Mouse (Mus musculus) megakaryocyte, embryonic 14.5 days (primary cell): ENCODE results near the gene Ttc7. TPM values are rescaled to one million over a fixed set of nuclear protein-coding genes. Genes with fewer than 3 reads are reported as not detected.

Experiments used
- H3K27me3 ChIP-seq: replicated peaks from 2 replicates; pipeline ENCODE3; 2012; ENCODE audit warnings: inconsistent platforms
- H3K36me3 ChIP-seq: replicated peaks from 2 replicates; pipeline ENCODE3; 2012; ENCODE audit warnings: low read length, inconsistent platforms, mixed read lengths
- H3K4me1 ChIP-seq: 2 replicates; pipeline ENCODE4 v1.6.1; 2012; ENCODE audit warnings: inconsistent platforms
- H3K4me3 ChIP-seq: replicated peaks from 2 replicates; pipeline ENCODE3; 2012; ENCODE audit warnings: moderate library complexity, mild to moderate bottlenecking, inconsistent platforms
- H3K9me3 ChIP-seq: 2 replicates; pipeline ENCODE4 v1.6.1; 2012; ENCODE audit warnings: inconsistent platforms
- FLI1 ChIP-seq: IDR thresholded peaks from 2 replicates; pipeline ENCODE4 v1.6.1; 2012; ENCODE audit warnings: low read length, inconsistent platforms, mixed read lengths
- GATA1 ChIP-seq: IDR thresholded peaks from 3 replicates; pipeline ENCODE4 v1.6.1; 2012; ENCODE audit warnings: mixed read lengths, low read length, inconsistent platforms, borderline replicate concordance
- polyA plus RNA-seq: library from polyadenylated mRNA; stranded (reverse); fragments of >175 nt; gene quantifications from 2 replicates; pipeline ENCODE4 v1.2.3, GENCODE M21; 2012; ENCODE audit warnings: low replicate concordance; ENCODE audit not compliant: insufficient read depth

The Ttc7 gene
- polyA plus RNA-seq, 1 experiment = 14.1 TPM

- no peak overlapping the region for H3K4me3 ChIP-seq
- H3K4me1 ChIP-seq = peaks cover 58% of the 10 kb centered on the region
- no peaks in the 10 kb centered on the region for H3K27me3 ChIP-seq
- TF ChIP-seq FLI1 = no peak
- no peak for TF ChIP-seq GATA1
- H3K9me3 ChIP-seq = no peaks in the 10 kb centered on the region
- H3K36me3 ChIP-seq = peaks cover 79% of the 10 kb centered on the region
Observed at GRCm38 (mm10) chr17:87375941-87376511, 93.3 kb downstream of the Ttc7 start.

- no peaks in the 10 kb centered on the region for H3K27me3 ChIP-seq
- H3K36me3 ChIP-seq = peaks cover 76% of the 10 kb centered on the region
- no peaks in the 10 kb centered on the region for H3K9me3 ChIP-seq
- TF ChIP-seq GATA1 (no peak), FLI1 (no peak)
- H3K4me3 ChIP-seq = no peak overlapping the region
- peaks cover 62% of the 10 kb centered on the region for H3K4me1 ChIP-seq
Observed at GRCm38 (mm10) chr17:87376831-87377471, 94.3 kb downstream of the Ttc7 start.

GRCm38 (mm10) chr17:87377536-87377935 lies 94.8 kb downstream of the Ttc7 start:
- TF ChIP-seq FLI1 = no peak
- no peak for TF ChIP-seq GATA1
- Histone ChIP-seq H3K4me1 (peaks cover 64% of the 10 kb centered on the region), H3K9me3 (no peaks in the 10 kb centered on the region), H3K36me3 (peaks cover 74% of the 10 kb centered on the region), H3K27me3 (no peaks in the 10 kb centered on the region), H3K4me3 (no peak overlapping the region)

GRCm38 (mm10) chr17:87378354-87379159 lies 95.9 kb downstream of the Ttc7 start:
- peak overlapping the region; percentile 16 for H3K4me3 ChIP-seq
- H3K4me1 ChIP-seq = peaks cover 62% of the 10 kb centered on the region
- no peaks in the 10 kb centered on the region for H3K27me3 ChIP-seq
- H3K9me3 ChIP-seq = no peaks in the 10 kb centered on the region
- no peak for TF ChIP-seq FLI1
- no peak for TF ChIP-seq GATA1
- peaks cover 69% of the 10 kb centered on the region for H3K36me3 ChIP-seq

- H3K4me1 ChIP-seq = peaks cover 60% of the 10 kb centered on the region
- H3K27me3 ChIP-seq = peaks cover 3% of the 10 kb centered on the region
- TF ChIP-seq FLI1 (no peak), GATA1 (no peak)
- no peaks in the 10 kb centered on the region for H3K9me3 ChIP-seq
- peaks cover 66% of the 10 kb centered on the region for H3K36me3 ChIP-seq
- H3K4me3 ChIP-seq = no peak overlapping the region
Observed at GRCm38 (mm10) chr17:87379160-87379624, 96.5 kb downstream of the Ttc7 start.

GRCm38 (mm10) chr17:87379821-87380220 lies 97.1 kb downstream of the Ttc7 start:
- H3K9me3 ChIP-seq = no peaks in the 10 kb centered on the region
- H3K27me3 ChIP-seq = peaks cover 10% of the 10 kb centered on the region
- TF ChIP-seq GATA1 (no peak), FLI1 (no peak)
- peak overlapping the region; percentile 17 for H3K4me3 ChIP-seq
- H3K36me3 ChIP-seq = peaks cover 66% of the 10 kb centered on the region
- peaks cover 59% of the 10 kb centered on the region for H3K4me1 ChIP-seq

GRCm38 (mm10) chr17:87380681-87381080 lies 98.0 kb downstream of the Ttc7 start:
- H3K36me3 ChIP-seq = peaks cover 58% of the 10 kb centered on the region
- peaks cover 50% of the 10 kb centered on the region for H3K4me1 ChIP-seq
- H3K27me3 ChIP-seq = peaks cover 14% of the 10 kb centered on the region
- no peak for TF ChIP-seq FLI1
- no peak for TF ChIP-seq GATA1
- no peaks in the 10 kb centered on the region for H3K9me3 ChIP-seq
- H3K4me3 ChIP-seq = no peak overlapping the region

GRCm38 (mm10) chr17:87385835-87386234 lies 103.1 kb downstream of the Ttc7 start:
- Histone ChIP-seq H3K27me3 (peaks cover 33% of the 10 kb centered on the region), H3K9me3 (no peaks in the 10 kb centered on the region), H3K4me1 (peaks cover 8% of the 10 kb centered on the region; the same call in 1 of the 2 replicates), H3K4me3 (no peak overlapping the region), H3K36me3 (peaks cover 17% of the 10 kb centered on the region)
- TF ChIP-seq GATA1 = no peak
- no peak for TF ChIP-seq FLI1

GRCm38 (mm10) chr17:87387068-87387467 lies 104.4 kb downstream of the Ttc7 start:
- Histone ChIP-seq H3K4me3 (no peak overlapping the region), H3K27me3 (peaks cover 37% of the 10 kb centered on the region), H3K9me3 (no peaks in the 10 kb centered on the region), H3K4me1 (peaks cover 10% of the 10 kb centered on the region), H3K36me3 (peaks cover 7% of the 10 kb centered on the region)
- TF ChIP-seq GATA1 (no peak), FLI1 (no peak)
